Mouse (Mus musculus) layer of hippocampus, postnatal 25 days (tissue): ENCODE data around the gene Wdr17. TPM values are rescaled to one million over a fixed set of nuclear protein-coding genes. Genes with fewer than 3 reads are reported as not detected.
A peak's percentile ranks its signal among the peaks of the same experiment; 100 is the strongest.
"Not testable (repeated sequence)": the region's sequence is repeated elsewhere in the genome, so short reads cannot be mapped to it uniquely, and the experiment has no call there.

Source experiments
- DNase-seq, 2 experiments: peaks; one replicate each; pipeline ENCODE4 v3.0.0; 2022; ENCODE audit warnings: mixed read lengths in 2 of 2, low spot score in 1 of 2; ENCODE audit errors: extremely low spot score in 1 of 2
- total RNA-seq, 2 experiments: library from RNA; stranded (reverse); gene quantifications; 2 replicates each; pipeline ENCODE4 v1.2.3; 2021

Wdr17 gene
- total RNA-seq, 2 experiments from 2014 or later = 23.9 to 27.9 TPM

DNA sequence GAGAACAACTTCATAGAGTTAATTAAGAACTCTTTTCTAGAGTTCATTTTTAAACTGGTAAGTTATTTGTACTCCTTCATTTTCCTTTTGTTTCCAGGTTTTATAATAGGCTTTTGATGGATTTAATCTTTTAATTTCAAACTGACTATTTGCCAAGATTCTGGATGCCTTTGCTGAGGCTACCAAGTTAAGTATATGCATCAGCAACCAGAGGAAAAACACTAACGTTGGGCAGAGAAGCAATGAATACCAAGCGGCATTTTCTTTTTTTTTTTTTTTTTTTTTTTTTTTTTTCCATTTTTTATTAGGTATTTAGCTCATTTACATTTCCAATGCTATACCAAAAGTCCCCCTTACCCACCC is 94.3 kb downstream of the Wdr17 start:
- no peak for DNase-seq

DNA sequence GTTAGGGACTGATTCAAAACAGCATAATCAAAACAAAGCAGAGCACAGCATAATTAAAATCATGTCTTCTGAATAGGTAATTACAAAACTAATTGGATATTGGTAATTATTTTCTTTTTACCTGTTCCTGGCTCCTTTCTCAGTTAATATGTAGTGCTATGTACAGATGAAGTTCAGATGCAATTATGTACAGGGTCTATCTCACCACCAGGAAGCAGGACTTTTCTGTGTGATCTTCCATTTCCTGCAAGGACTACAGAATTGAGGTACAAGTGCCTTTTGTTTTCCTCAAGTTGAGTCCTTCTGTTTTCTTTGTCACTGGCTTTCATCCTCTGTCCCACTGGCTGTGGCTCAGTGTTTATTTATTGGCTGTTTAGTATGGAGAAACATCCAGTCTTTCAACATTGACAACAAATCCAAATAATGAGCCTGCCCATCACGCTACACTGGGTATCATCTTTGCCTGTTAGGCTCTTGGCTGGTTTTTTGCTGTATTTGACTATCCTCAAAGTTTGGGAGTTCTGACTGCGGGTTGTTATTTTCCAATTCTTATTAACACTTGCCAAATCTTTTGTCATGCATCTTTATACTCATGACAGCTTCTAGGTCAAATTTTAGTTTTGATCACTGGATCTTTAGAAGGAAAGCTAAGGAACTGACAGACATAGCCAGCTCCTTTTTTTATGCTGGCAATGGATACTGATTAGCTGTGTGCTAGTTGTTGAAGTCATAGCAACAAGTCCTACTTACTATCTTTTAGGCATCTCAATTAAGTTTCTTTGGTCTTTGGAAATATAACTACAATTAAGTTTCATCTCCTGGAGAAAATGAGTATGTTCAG is 94.9 kb downstream of the Wdr17 start:
- DNase-seq = no peak

DNA sequence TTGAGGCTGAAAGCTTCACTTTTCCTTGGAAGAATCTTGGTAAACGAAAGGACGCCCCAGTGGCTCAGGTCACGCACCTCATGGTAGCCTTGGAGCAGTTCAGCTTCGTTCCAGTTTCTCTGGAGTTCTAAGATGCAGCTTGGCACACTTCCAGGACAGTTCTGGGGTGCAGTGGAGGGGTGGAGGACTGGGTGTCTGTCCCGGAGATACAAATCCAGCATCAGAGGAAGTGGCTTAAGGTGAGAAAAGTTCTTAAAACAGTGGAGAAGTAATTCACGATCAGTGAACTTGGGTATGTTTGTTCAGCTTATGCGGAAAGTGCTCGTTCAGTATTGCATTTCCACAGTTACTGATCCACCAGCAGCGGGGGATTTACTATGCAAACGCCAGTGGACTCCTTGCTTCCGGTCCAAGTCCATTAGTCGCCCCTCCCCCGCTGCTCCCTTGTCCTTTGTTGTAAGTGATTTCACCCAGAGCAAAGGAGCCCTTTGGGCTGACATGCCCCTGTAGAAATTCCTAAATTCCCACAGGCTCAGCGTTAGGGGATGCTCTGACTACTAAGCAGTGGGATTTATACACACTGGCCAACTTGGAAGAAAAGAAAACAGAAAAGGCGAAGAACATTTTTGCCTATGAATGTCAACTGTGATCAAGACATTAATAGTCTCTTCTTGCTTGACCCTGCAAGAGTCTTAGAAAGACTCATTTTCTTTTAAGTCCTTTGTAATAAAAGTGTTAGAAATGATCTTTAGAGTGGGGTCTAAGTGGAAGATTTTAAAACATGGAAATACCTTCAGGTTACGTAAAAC is 106.6 kb downstream of the Wdr17 start:
- DNase-seq = peak; percentile 28 to 66

DNA sequence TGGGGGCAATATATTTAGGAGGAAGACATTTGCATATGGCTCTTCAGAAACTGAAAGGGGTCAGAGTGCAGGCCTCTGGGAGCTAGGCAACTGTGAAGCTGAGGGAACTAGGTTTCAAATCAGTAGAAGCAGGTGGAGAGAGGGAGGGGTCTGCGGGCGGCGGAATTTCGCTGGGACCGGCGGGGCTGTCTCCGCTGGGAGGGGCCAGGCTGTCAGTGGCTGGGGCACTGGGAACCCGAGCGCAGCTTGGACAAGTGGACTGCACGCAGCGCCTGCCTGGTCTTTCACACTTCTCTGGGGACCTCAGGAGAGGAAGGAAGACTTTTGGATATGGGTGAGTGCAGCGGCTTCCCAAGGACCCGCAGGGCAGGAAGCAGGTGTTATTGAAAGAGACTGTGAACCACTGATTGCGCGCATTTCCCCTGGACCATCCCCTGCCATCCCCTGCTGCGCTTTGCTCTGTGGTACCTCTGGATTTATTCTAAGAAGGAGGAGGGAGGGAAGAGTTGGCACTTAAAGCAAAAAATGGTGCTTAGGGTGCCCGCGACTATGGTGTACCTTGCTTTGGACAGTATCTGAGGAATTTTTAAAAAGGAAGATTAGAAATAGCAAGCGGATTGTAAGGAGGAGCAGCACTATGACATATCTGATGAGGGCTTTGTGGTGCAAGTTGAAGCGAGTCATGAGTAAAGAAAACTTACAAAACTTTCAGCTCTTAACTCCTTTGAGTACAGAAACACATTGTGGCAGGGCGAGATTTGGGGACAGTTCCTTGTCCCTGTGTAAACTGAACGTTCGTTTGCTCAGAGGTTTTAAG is 107.5 kb downstream of the Wdr17 start:
- peak; percentile 20 to 35 for DNase-seq

DNA sequence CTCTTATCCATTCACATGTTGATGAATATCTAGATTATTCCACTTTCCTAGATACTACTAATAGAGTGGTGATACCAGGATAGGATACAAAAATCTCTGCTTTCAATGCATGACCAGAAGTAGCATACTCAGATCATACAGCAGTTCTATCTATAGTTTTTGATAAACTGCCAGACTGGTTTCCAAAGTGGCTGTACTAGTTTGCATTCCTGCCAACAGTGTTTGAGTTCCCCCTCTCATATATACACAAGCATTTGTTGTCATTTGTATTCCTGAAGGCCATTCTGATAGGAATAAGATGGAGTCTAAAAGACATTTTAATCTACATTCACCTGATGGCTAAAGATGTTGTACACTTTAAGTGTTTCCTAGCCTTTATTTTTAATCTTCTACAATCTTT is 110.0 kb downstream of the Wdr17 start:
- DNase-seq = no peak

GRCm38 (mm10) chr8:54776241-54776640 is 110.7 kb downstream of the Wdr17 start:
- DNase-seq = no peak

DNA sequence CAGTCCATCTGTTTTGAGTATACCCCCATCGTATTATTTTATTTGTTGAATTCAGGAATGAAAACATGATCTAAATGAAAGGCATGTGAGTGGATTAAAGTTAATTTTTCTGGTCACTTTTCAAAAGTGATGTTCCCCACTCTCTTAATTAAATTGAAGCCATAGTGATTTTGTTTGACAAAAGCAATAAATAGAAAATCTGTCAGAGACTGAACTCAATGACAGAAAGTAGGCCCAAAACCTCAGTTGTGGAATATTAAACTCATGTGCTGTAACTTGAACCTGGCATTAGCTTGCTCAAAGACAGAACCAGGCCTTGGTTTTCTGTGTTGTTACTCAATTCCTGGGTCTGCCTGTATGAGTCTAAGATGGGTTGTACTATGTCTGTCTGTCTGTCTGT is 129.3 kb downstream of the Wdr17 start:
- no peak for DNase-seq

- no peak for DNase-seq
These were observed 150.2 kb downstream of the Wdr17 start for GRCm38 (mm10) chr8:54736660-54737312.

GRCm38 (mm10) chr8:54724668-54725035 is 162.3 kb downstream of the Wdr17 start:
- DNase-seq = no peak

GRCm38 (mm10) chr8:54723976-54724667 is 162.9 kb downstream of the Wdr17 start:
- DNase-seq = peak; percentile 74 to 76

GRCm38 (mm10) chr8:54718515-54718914 is 168.5 kb downstream of the Wdr17 start:
- DNase-seq = no peak

GRCm38 (mm10) chr8:54705743-54706142 is 181.2 kb downstream of the Wdr17 start:
- DNase-seq = no peak

DNA sequence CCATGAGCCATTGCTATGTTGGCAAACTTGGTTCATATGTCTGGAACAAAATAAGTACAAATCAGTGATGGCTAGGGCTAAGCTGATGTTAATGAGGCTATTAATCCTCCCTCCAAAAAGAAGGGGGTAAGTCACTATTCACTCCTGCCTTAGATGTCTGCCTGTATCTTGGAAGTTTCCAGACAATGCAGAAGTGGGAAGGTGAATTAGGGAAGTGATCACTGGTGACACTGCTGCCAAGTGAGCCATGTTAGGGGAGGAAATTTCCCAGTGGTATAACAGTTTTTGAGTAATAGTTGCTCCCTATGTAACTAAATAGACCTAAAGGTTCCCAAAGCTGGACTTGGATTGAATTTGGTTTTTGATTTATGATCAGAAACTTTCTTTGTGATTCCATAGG is 215.2 kb downstream of the Wdr17 start:
- DNase-seq = no peak

- DNase-seq = no peak
These were observed 219.2 kb downstream of the Wdr17 start for GRCm38 (mm10) chr8:54667756-54668155.

GRCm38 (mm10) chr8:54660675-54661074 is 226.3 kb downstream of the Wdr17 start:
- peak in 1 of 2 experiments; percentile 53 for DNase-seq

GRCm38 (mm10) chr8:54659703-54660102 is 227.3 kb downstream of the Wdr17 start:
- DNase-seq = no peak

- no peak for DNase-seq
These were observed 248.3 kb downstream of the Wdr17 start for GRCm38 (mm10) chr8:54638634-54639033.

DNA sequence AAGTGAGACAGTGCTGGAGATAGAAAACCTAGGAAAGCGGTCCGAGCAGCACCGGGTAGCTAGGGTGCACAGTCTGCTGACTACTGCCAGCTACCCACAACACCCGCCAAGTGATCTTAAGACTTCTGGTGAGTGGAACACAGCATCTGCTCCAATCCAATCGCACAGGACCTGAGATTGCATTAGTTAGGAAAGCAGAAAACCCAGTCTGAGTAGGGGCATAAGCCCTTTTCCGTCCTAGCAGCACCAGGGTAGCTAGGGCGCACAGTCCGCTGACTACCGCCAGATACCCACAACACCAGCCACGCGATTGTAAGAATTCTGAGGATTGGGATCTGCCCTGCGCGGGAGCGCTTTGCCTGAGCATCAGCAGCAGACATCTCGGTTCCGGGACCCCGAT is 270.3 kb downstream of the Wdr17 start:
- DNase-seq = not testable (repeated sequence)

DNA sequence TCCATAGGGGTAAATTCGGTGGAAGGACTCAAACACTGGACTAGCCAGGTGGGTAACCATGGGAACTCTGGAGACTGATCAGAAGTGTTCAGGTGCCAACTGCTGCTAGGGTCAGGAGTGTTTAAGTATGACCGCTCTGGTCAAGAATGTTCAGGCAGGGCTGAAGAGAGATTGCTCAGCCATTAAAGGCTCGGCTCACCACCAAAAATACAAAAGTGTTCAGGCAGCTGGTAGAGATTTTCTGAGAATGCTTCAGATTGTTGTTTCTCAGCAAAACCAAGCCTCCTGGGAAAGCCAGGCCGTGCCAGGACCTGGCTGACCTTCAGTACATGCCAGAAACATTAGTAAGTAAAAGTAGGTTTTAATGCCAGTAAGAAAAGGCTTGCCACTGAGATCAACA is 276.7 kb downstream of the Wdr17 start:
- no peak for DNase-seq

- DNase-seq = no peak
These were observed 277.6 kb downstream of the Wdr17 start for GRCm38 (mm10) chr8:54609336-54609735.
